Mouse (Mus musculus) neutrophil, adult 5-6 weeks (primary cell): ENCODE measurements around the gene Cubn. TPM values are rescaled to one million over a fixed set of nuclear protein-coding genes. Genes with fewer than 3 reads are reported as not detected.

Experiments used
- total RNA-seq: library from RNA; stranded (forward); fragments of 200-1000 nt; gene quantifications from 2 replicates; pipeline ENCODE4 v1.2.3, GENCODE M21; 2017

Cubn gene
- total RNA-seq, 1 experiment from 2014 or later: under 0.01 TPM

Other genes starting within 250 kb of the Cubn start
- 69.5 and 84.2 TPM in 2 replicates for gene Rsu1, start 220.4 kb downstream of the Cubn start, total RNA-seq
- 7.0 and 10.0 TPM in 2 replicates for gene Trdmt1, start 52.9 kb upstream of the Cubn start, total RNA-seq
- 1,125 and 1,268 TPM in 2 replicates for gene Vim, start 82.1 kb upstream of the Cubn start, total RNA-seq